Mouse (Mus musculus): ENCODE data around the gene Gm10974.

DNA sequence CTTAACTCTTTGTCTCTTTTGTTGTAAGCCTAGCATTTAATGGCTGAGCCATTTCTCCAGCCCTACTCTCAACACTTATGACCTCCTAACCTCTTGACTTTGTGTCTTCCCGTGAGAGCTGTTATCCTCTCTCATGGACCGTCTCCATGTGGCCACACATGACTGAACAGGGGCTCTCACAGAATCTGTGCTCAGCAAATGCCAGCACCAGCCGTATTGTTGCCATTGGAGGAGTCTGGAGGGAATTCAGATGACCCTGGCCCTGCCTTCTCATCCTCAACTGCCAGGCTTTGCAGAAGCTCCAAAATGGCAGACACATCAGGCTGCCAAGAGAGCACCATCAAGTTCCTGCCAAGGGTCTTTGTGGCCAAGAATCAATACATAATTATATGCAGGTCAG, 31.6 kb downstream of the Gm10974 start:
- TF ChIP-seq CTCF (IDR thresholded peaks at IDR 0.05; ENCODE audit: low read depth, low read length) (no peak), POLR2AphosphoS5 (IDR thresholded peaks at IDR 0.05; ENCODE audit: insufficient replicate concordance, low read depth, low read length) (no peak), GATA1 (IDR thresholded peaks at IDR 0.05; ENCODE audit: borderline replicate concordance, low read length) (no peak), TAL1 (conservative IDR thresholded peaks at IDR 0.05; ENCODE audit: low read depth, low read length) (no peak), GATA2 (IDR thresholded peaks at IDR 0.05; ENCODE audit: borderline replicate concordance, low read depth, low read length) (no peak)

All from G1E (cell line).